Mouse (Mus musculus): ENCODE data around the gene Gm35549. TPM values are rescaled to one million over a fixed set of nuclear protein-coding genes. Genes with fewer than 3 reads are reported as not detected.
"Not testable (repeated sequence)": the region's sequence is repeated elsewhere in the genome, so short reads cannot be mapped to it uniquely, and the experiment has no call there.

The Gm35549 gene
- polyA plus RNA-seq, 1 experiment from 2014 or later, result 1.1 TPM

GRCm38 (mm10) chr9:122855617-122856016 is 11.8 kb upstream of the Gm35549 start:
- H3K4me1 ChIP-seq, result no peaks in the 10 kb centered on the region
- no peak overlapping the region for H3K4me2 ChIP-seq (replicated peaks)
- H3K36me3 ChIP-seq, result peaks cover 93% of the 10 kb centered on the region
- H3K27ac ChIP-seq, result no peak overlapping the region
- H3K9ac ChIP-seq, result no peak overlapping the region
- no peak for ATAC-seq (ENCODE audit: low FRiP score)
- 96% methylated on average over 4 of the region's 4 CpGs for WGBS
- no peak overlapping the region for H3K4me3 ChIP-seq
- H3K27me3 ChIP-seq, result no peaks in the 10 kb centered on the region
- 0 out of 2 replicates have a peak, but pooled peaks cover 12% of the 10 kb centered on the region for H3K9me3 ChIP-seq (replicated peaks)

- H3K4me2 ChIP-seq (replicated peaks); H3K27ac ChIP-seq; H3K9ac ChIP-seq; ATAC-seq (ENCODE audit: low FRiP score); H3K27me3 ChIP-seq; H3K9me3 ChIP-seq (replicated peaks); H3K4me1 ChIP-seq; H3K4me3 ChIP-seq: not testable (repeated sequence)
- WGBS, result 96% methylated on average over 3 of the region's 7 CpGs
- H3K36me3 ChIP-seq, result peaks cover 93% of the 10 kb centered on the region
These were observed 11.3 kb upstream of the Gm35549 start for GRCm38 (mm10) chr9:122855141-122855540.

GRCm38 (mm10) chr9:122854526-122854925 is 10.7 kb upstream of the Gm35549 start:
- 96% methylated on average over 7 of the region's 7 CpGs for WGBS
- ATAC-seq (ENCODE audit: low FRiP score), result no peak
- Histone ChIP-seq H3K4me1 (no peaks in the 10 kb centered on the region), H3K4me2 (replicated peaks) (no peak overlapping the region), H3K4me3 (no peak overlapping the region), H3K27me3 (no peaks in the 10 kb centered on the region), H3K9me3 (replicated peaks) (0 out of 2 replicates have a peak, but pooled peaks cover 2% of the 10 kb centered on the region), H3K27ac (no peak overlapping the region), H3K9ac (no peak overlapping the region), H3K36me3 (peaks cover 93% of the 10 kb centered on the region)

- H3K4me3 ChIP-seq; H3K27me3 ChIP-seq; H3K9ac ChIP-seq; H3K4me2 ChIP-seq (replicated peaks); ATAC-seq (ENCODE audit: low FRiP score); H3K27ac ChIP-seq; H3K9me3 ChIP-seq (replicated peaks); H3K4me1 ChIP-seq: not testable (repeated sequence)
- 95% methylated on average over 7 of the region's 8 CpGs for WGBS
- peaks cover 49% of the 10 kb centered on the region for H3K36me3 ChIP-seq
These were observed 4.0 kb upstream of the Gm35549 start for GRCm38 (mm10) chr9:122847811-122848311.

- no peak for ATAC-seq (ENCODE audit: low FRiP score)
These were observed 2.3 kb upstream of the Gm35549 start for GRCm38 (mm10) chr9:122846156-122846555.

GRCm38 (mm10) chr9:122845621-122846020 is 1.8 kb upstream of the Gm35549 start:
- no peak overlapping the region for H3K27ac ChIP-seq

More at GRCm38 (mm10) chr9:122846156-122846555, 2.3 kb upstream of the Gm35549 start:
- peaks cover 32% of the 10 kb centered on the region for H3K36me3 ChIP-seq
- no peak overlapping the region for H3K4me2 ChIP-seq (replicated peaks)
- H3K4me1 ChIP-seq, result no peaks in the 10 kb centered on the region
- H3K9me3 ChIP-seq (replicated peaks), result no peaks in the 10 kb centered on the region
- no peak overlapping the region for H3K4me3 ChIP-seq
- no peak overlapping the region for H3K9ac ChIP-seq
- no peak overlapping the region for H3K27ac ChIP-seq
- no peaks in the 10 kb centered on the region for H3K27me3 ChIP-seq

GRCm38 (mm10) chr9:122837680-122838079 is 6.2 kb downstream of the Gm35549 start:
- H3K4me1 ChIP-seq, result peaks cover 8% of the 10 kb centered on the region
- no peak overlapping the region for H3K9ac ChIP-seq
- no peaks in the 10 kb centered on the region for H3K27me3 ChIP-seq
- no peak for ATAC-seq (ENCODE audit: low FRiP score)
- no peaks in the 10 kb centered on the region for H3K9me3 ChIP-seq (replicated peaks)
- no peak overlapping the region for H3K4me2 ChIP-seq (replicated peaks)
- no peak overlapping the region for H3K27ac ChIP-seq
- H3K4me3 ChIP-seq, result no peak overlapping the region
- 29% methylated on average over 16 of the region's 16 CpGs for WGBS
- H3K36me3 ChIP-seq, result peaks cover 9% of the 10 kb centered on the region

More at GRCm38 (mm10) chr9:122845621-122846020, 1.8 kb upstream of the Gm35549 start:
- Histone ChIP-seq H3K4me3 (no peak overlapping the region), H3K9me3 (replicated peaks) (no peaks in the 10 kb centered on the region), H3K27me3 (no peaks in the 10 kb centered on the region), H3K4me2 (replicated peaks) (no peak overlapping the region), H3K4me1 (no peaks in the 10 kb centered on the region), H3K9ac (no peak overlapping the region), H3K36me3 (peaks cover 26% of the 10 kb centered on the region)
- WGBS, result 85% methylated on average over 3 of the region's 3 CpGs
- ATAC-seq (ENCODE audit: low FRiP score), result no peak

GRCm38 (mm10) chr9:122837216-122837615 is 6.6 kb downstream of the Gm35549 start:
- H3K27me3 ChIP-seq, result no peaks in the 10 kb centered on the region
- peaks cover 8% of the 10 kb centered on the region for H3K4me1 ChIP-seq
- H3K36me3 ChIP-seq, result peaks cover 9% of the 10 kb centered on the region
- peak; percentile 35; the same call in 1 of the 2 replicates for ATAC-seq (ENCODE audit: low FRiP score)
- H3K9me3 ChIP-seq (replicated peaks), result no peaks in the 10 kb centered on the region
- peak overlapping the region; percentile 49 for H3K27ac ChIP-seq
- no peak overlapping the region for H3K9ac ChIP-seq
- no peak overlapping the region for H3K4me2 ChIP-seq (replicated peaks)
- WGBS, result 89% methylated on average over 4 of the region's 4 CpGs
- H3K4me3 ChIP-seq, result no peak overlapping the region

- peaks cover 8% of the 10 kb centered on the region for H3K4me1 ChIP-seq
- H3K4me2 ChIP-seq (replicated peaks), result no peak overlapping the region
- no peak overlapping the region for H3K9ac ChIP-seq
- ATAC-seq (ENCODE audit: low FRiP score), result no peak
- peak overlapping the region; percentile 49; the same call in 1 of the 2 replicates for H3K27ac ChIP-seq
- H3K36me3 ChIP-seq, result peaks cover 9% of the 10 kb centered on the region
- H3K4me3 ChIP-seq, result no peak overlapping the region
- H3K27me3 ChIP-seq, result no peaks in the 10 kb centered on the region
- 60% methylated on average over 6 of the region's 6 CpGs for WGBS
- no peaks in the 10 kb centered on the region for H3K9me3 ChIP-seq (replicated peaks)
These were observed 7.0 kb downstream of the Gm35549 start for GRCm38 (mm10) chr9:122836790-122837189.

GRCm38 (mm10) chr9:122836126-122836525 is 7.7 kb downstream of the Gm35549 start:
- no peak for ATAC-seq (ENCODE audit: low FRiP score)
- Histone ChIP-seq H3K4me3 (no peak overlapping the region), H3K4me2 (replicated peaks) (no peak overlapping the region), H3K9ac (no peak overlapping the region), H3K27ac (0 out of 2 replicates have a peak overlapping the region, but pooled peaks have one; percentile 49), H3K4me1 (peaks cover 8% of the 10 kb centered on the region), H3K27me3 (no peaks in the 10 kb centered on the region), H3K36me3 (peaks cover 9% of the 10 kb centered on the region), H3K9me3 (replicated peaks) (no peaks in the 10 kb centered on the region)
- WGBS, result 79% methylated on average over 9 of the region's 9 CpGs

- 86% methylated on average over 4 of the region's 4 CpGs for WGBS
- Histone ChIP-seq H3K36me3 (peaks cover 50% of the 10 kb centered on the region), H3K27me3 (no peaks in the 10 kb centered on the region), H3K4me2 (replicated peaks) (no peak overlapping the region), H3K4me1 (no peaks in the 10 kb centered on the region), H3K9me3 (replicated peaks) (no peaks in the 10 kb centered on the region), H3K27ac (no peak overlapping the region), H3K4me3 (no peak overlapping the region), H3K9ac (no peak overlapping the region)
- no peak for ATAC-seq (ENCODE audit: low FRiP score)
These were observed 13.9 kb downstream of the Gm35549 start for GRCm38 (mm10) chr9:122829826-122830380.

- Histone ChIP-seq H3K4me3 (no peak overlapping the region), H3K27me3 (no peaks in the 10 kb centered on the region), H3K9ac (no peak overlapping the region), H3K36me3 (peaks cover 51% of the 10 kb centered on the region), H3K4me2 (replicated peaks) (no peak overlapping the region), H3K27ac (no peak overlapping the region), H3K4me1 (no peaks in the 10 kb centered on the region), H3K9me3 (replicated peaks) (no peaks in the 10 kb centered on the region)
- no peak for ATAC-seq (ENCODE audit: low FRiP score)
- 95% methylated on average over 4 of the region's 4 CpGs for WGBS
These were observed 17.1 kb downstream of the Gm35549 start for GRCm38 (mm10) chr9:122826743-122827142.

- no peak overlapping the region for H3K4me2 ChIP-seq (replicated peaks)
These were observed 20.3 kb downstream of the Gm35549 start for GRCm38 (mm10) chr9:122823374-122824017.

More at GRCm38 (mm10) chr9:122823374-122824017, 20.3 kb downstream of the Gm35549 start:
- H3K27me3 ChIP-seq, result no peaks in the 10 kb centered on the region
- 89% methylated on average over 5 of the region's 5 CpGs for WGBS
- H3K9ac ChIP-seq, result no peak overlapping the region
- H3K36me3 ChIP-seq, result peaks cover 41% of the 10 kb centered on the region
- no peak overlapping the region for H3K4me3 ChIP-seq
- no peak for ATAC-seq (ENCODE audit: low FRiP score)
- H3K4me1 ChIP-seq, result no peaks in the 10 kb centered on the region
- H3K27ac ChIP-seq, result no peak overlapping the region
- no peaks in the 10 kb centered on the region for H3K9me3 ChIP-seq (replicated peaks)
